Mouse (Mus musculus): Measurements from ENCODE around the gene Esr1. TPM values are rescaled to one million over a fixed set of nuclear protein-coding genes. Genes with fewer than 3 reads are reported as not detected.
"Not testable (repeated sequence)": the region's sequence is repeated elsewhere in the genome, so short reads cannot be mapped to it uniquely, and the experiment has no call there.

Gene Esr1
- 10 to 100 TPM; 30.8 to 37.8 TPM for total RNA-seq (2021)
- long read RNA-seq, experiment 1, partial matches to known transcripts, result 10 of 14 reads
- long read RNA-seq, experiment 1, other reads (novel, unspliced or antisense), result 3 of 14 reads
- long read RNA-seq, experiment 2, partial matches to known transcripts, result 2 of 11 reads
- long read RNA-seq, experiment 2, other reads (novel, unspliced or antisense), result 9 of 11 reads

GRCm38 (mm10) chr10:4611386-4612155 lies at the start of gene Esr1:
Esr1 (plus strand) TSS chr10:4611593.
- peak; percentile 18 for DNase-seq

- no peak for DNase-seq
Observed at GRCm38 (mm10) chr10:4565148-4565547, 46.2 kb upstream of the Esr1 start.

DNA sequence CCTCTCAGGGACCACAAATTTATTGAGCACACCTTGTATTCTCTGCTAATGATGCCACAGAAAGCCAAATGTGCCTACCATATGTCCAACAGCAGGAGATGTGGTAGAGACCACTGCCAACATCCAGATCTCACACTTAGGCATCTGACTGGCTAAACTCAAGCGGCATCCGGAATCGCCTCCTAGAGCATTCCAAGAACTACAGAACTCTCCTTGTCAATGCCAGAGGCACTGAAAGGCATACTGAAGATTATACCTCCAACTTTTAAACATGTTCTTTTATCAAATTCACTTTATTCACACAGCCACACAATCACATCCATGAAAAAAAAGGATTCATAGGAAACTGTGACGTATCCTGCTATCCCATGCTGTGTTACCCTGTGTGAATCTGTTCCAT lies 40.6 kb upstream of the Esr1 start:
- no peak for DNase-seq

GRCm38 (mm10) chr10:4571304-4571703 lies 40.1 kb upstream of the Esr1 start:
- DNase-seq, result no peak

DNA sequence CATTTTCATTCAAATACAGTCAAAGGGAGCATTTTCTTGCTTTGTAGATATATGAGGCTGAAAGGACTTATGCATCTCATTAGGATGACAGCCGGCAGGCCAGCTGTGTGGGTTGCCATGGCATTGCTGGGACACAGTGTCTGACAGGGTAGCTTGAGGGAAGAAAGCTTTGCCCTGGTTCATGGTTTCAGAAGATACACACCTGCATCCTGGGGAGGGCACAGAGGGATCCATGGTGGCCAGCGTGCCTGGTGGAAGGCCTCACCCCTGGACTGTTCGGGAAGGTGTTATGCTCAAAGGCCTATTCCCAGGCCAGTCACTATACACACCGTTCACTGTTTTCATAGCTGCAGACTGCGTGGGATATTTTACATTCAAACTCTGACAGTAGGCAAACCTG lies 29.5 kb upstream of the Esr1 start:
- no peak for DNase-seq

- DNase-seq, result no peak
Observed at GRCm38 (mm10) chr10:4586691-4587090, 24.7 kb upstream of the Esr1 start.

- no peak for DNase-seq
Observed at GRCm38 (mm10) chr10:4589576-4589975, 21.8 kb upstream of the Esr1 start.

- no peak for DNase-seq
Observed at GRCm38 (mm10) chr10:4590956-4591355, 20.4 kb upstream of the Esr1 start.

DNA sequence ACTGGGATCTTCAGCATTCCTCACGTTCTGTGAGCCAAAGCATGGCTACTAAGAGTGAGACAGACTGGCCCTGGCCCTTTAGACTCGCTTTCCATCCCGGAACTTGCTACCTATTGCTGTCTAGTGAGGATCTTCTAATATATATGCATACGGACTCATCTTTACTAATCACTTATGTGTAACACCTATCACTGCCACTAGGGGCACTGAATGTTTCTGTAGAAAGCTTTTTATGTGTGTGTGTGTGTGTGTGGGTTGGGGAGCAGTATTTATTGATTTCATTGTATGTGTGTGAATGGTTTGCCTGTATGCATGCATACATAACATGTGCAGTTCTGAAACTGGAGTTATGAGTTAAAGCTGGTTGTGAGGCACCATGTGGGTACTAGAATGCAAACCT lies 17.6 kb upstream of the Esr1 start:
- DNase-seq, result no peak

GRCm38 (mm10) chr10:4597211-4597610 lies 14.2 kb upstream of the Esr1 start:
- no peak for DNase-seq

DNA sequence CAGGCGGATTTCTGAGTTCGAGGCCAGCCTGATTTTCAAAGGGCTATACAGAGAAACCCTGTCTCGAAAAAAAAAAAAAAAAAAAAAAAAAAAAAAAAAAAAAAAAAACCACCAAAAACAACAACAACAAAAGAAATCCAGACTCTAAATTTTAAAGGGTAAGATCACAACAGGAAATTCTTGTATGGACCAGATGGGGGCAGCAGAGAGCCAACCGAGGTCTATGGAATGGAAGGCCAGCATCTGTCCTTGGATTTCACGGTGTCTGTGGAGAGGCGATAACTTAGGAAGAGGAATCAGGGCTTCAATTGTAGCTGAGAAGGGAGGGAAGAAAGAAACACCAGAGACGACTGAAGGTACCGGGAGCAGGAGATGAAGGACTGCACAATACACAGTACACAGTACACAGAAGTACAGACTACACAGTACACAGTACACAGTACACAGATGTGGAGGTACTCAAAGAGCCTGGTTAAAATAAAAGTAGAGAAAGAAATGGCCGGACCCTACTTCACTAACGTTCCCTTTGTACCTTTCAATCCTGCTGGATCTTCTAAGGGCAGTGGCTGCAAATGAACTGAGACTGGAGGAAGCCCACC lies 13.1 kb upstream of the Esr1 start:
- no peak for DNase-seq

- no peak for DNase-seq
Observed at GRCm38 (mm10) chr10:4598916-4599315, 12.5 kb upstream of the Esr1 start.

DNA sequence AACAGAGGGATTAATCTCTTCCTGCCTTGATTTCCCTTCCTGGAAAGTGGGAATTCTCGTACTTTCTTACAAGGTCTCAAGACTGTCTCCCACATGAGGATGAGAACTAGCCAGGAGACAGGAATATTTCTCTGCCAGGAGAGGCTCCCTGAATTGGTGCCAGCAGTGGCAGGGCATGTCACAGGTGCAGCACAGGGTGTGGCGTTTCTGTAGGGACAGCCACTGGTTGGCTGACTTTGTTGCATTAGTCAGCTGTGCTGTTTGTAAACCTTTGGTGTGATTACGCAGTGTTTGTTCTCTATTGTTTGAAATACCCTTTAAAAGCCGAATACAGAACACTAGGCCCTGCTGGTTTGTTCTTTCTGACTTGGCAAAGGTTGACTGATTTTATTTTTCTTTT lies 11.8 kb upstream of the Esr1 start:
- DNase-seq, result no peak

- no peak for DNase-seq
Observed at GRCm38 (mm10) chr10:4600796-4601474, 10.5 kb upstream of the Esr1 start.

DNA sequence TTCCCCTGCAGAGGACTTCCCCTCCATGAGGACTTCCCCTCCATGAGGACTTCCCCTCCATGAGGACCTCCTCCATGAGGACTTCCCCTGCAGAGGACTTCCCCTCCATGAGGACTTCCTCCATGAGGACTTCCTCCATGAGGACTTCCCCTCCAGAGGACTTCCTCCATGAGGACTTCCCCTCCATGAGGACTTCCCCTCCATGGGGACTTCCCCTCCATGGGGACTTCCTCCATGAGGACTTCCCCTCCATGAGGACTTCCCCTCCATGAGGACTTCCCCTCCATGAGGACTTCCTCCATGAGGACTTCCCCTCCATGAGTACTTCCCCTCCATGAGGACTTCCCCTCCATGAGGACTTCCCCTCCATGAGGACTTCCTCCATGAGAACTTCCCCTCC lies 9.8 kb upstream of the Esr1 start:
- DNase-seq, result not testable (repeated sequence)

DNA sequence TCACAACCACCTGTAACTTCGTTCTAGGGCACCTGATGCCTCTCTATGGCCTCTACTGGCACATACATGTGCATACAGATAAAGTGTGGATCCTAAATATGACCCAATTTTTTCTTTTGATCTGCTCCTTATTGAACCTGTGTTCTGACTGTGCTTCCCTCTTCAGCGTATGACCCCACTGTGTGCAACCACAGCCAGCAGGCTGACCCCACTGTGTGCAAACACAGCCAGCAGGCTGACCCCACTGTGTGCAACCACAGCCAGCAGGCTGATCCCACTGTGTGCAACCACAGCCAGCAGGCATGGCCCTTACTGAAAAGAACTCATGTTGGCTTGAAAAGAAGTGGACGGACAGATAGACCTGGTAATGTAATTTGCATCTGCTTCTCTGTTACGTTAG lies 8.9 kb upstream of the Esr1 start:
- DNase-seq, result no peak

GRCm38 (mm10) chr10:4604527-4605209 lies 6.7 kb upstream of the Esr1 start:
- DNase-seq, result no peak

- no peak for DNase-seq
Observed at GRCm38 (mm10) chr10:4610234-4610633, 1.2 kb upstream of the Esr1 start.

GRCm38 (mm10) chr10:4612313-4613036 lies 1.1 kb downstream of the Esr1 start:
- DNase-seq, result peak; percentile 28

DNA sequence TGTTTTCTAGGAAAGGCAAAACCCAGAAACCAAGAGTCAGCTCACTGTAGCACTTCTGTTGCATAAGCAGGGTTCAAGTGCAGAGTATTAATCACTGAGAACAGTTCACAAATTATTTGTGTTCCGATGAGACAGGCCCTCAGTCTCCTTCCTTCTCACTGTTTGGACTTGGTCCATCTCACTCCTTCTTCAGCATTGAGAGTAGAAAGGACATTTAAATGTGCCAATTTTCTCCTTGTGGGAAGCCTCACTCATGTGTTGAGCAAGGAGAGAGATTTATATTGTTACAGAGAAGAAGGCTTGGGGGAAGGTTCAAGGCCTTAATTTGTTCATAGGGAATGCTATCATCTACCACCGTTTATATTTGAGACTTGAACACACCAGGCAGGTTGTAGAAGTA lies 6.6 kb downstream of the Esr1 start:
- no peak for DNase-seq

GRCm38 (mm10) chr10:4618686-4619085 lies 7.3 kb downstream of the Esr1 start:
- peak; percentile 36 for DNase-seq

DNA sequence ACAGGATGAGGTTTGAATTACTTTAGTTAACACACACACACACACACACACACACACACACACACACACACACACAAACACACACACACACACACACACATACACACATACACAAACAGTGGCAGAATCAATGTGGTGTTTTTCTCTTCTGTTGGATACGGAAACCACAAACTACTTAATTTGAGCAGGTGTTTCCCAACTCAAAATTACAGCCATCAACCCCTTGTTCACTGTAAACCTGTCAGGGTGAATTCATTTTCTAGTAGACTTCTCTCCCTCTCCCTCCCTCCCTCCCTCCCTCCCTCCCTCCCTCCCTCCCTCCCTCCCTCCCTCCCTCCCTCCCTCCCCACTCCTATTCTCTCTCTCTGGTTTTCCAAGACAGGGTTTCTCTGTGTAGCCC lies 8.0 kb downstream of the Esr1 start:
- not testable (repeated sequence) for DNase-seq

All from gastrocnemius, postnatal 25 days (tissue).